Mouse (Mus musculus): Measurements from ENCODE around the gene 1600015I10Rik. TPM values are rescaled to one million over a fixed set of nuclear protein-coding genes. Genes with fewer than 3 reads are reported as not detected.
"Not testable (repeated sequence)": the region's sequence is repeated elsewhere in the genome, so short reads cannot be mapped to it uniquely, and the experiment has no call there.

The 1600015I10Rik gene
- total RNA-seq, 2 experiments from 2014 or later = not detected

GRCm38 (mm10) chr6:48966696-48967095 is 37.0 kb downstream of the 1600015I10Rik start:
- DNase-seq (ENCODE audit: low spot score in 2 of 2) = not testable (repeated sequence)

DNA sequence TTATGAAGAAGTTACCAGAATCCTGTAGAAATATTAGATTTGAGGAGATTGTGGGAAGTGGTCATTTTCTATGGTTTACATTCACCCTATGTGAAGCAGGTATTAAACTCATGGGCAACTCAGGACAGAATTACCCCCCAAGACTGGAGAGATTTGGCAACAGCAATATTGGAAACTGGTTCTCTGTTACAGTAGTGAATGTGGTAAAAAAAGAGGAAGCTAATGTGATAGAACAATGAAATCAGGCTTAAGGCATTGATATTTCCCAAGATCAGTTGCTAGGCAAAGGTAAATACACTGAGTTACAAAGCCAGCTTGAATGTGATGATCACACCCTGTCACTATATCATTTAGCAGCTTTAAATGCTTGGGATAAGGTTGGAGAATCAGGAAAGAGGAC is 38.2 kb downstream of the 1600015I10Rik start:
- no peak for DNase-seq (ENCODE audit: low spot score in 2 of 2)

DNA sequence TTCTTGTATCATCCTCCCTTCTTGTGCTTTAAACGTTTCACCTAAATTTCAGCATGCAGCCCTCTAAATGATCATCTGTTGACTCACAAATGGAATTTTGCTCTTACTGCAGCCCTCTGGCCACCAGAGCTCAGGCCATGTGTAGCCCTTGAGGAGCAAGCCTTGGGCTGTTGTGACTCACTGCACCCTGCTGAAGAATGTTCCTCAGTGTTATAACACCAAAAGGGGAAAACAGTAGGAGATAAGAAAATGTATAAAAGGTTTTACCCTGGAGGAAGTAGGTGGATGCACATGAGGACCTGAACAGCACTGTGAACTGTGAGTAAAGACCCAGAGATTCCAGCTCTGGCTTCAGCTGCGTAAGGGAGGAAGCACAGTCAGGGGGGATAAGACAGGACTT is 45.0 kb downstream of the 1600015I10Rik start, which contains the start of gene Doxl2:
Gene Doxl2, plus strand, starts transcription at position 301 of the 400 bp plus-strand sequence.
- no peak for DNase-seq (ENCODE audit: low spot score in 2 of 2)

DNA sequence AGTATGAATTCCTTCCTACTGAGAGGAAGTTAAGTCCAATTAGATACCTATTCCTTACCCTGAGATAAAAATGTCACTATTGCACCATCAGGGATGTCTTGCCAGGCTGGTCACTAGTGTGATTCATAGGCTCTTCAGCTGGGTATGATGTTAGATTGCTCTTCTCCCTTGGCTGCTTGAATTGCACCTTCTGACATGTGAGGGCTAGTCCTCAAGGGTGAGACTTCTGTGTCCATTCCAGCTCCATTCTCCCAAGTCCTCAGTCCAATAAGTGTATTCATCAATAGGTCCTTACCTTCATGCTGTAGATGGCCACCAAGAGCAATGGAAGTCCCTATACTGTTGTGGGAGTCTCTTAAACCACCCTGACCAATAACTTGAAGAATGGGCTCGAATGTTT is 49.9 kb downstream of the 1600015I10Rik start:
- no peak for DNase-seq (ENCODE audit: low spot score in 2 of 2)

DNA sequence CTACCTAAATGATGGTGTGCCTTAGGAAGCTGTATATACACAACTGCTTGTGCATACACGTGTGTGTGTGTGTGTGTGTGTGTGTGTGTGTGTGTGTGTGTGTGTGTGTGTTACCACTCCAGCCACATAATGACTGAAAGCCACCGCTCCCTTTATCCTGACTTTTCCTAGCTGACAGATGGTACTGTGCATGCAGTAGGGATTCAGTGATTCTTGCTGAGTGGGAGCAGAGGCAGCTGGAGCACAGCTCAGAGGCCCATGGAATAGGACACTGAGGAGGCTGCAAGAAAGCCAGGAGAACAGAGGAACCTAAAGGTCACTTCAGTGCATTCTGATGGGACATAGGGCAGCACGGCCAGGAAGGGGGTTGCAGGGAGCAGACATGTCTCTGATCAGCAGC is 52.6 kb downstream of the 1600015I10Rik start:
- peak; percentile 12 to 48 for DNase-seq (ENCODE audit: low spot score in 2 of 2)

Other genes starting within 250 kb of the 1600015I10Rik start
- gene Gimap4, start 245.3 kb upstream of the 1600015I10Rik start, total RNA-seq (2021) = not detected
- gene Gimap6, start 221.7 kb upstream of the 1600015I10Rik start, total RNA-seq (2021) = 1 to 10 TPM; 4.3 to 4.9 TPM
- gene Gm28053, start 211.3 kb upstream of the 1600015I10Rik start, total RNA-seq (2021) = 1 to 10 TPM in 1 of 2 experiments, not detected in 1; 1.9 TPM
- not detected for gene Gimap7, start 211.3 kb upstream of the 1600015I10Rik start, total RNA-seq (2021)
- gene Gimap1, start 190.8 kb upstream of the 1600015I10Rik start, total RNA-seq (2021) = 1 to 10 TPM; 1.4 to 1.9 TPM
- under 1 TPM; 0.62 to 0.99 TPM for gene Gimap5, start 183.7 kb upstream of the 1600015I10Rik start, total RNA-seq (2021)
- not detected for gene Gimap3, start 159.0 kb upstream of the 1600015I10Rik start, total RNA-seq (2021)
- gene Tmem176a, start 89.0 kb upstream of the 1600015I10Rik start, total RNA-seq (2021) = 10 to 100 TPM; 32.4 to 36.3 TPM
- gene Tmem176b, start 88.4 kb upstream of the 1600015I10Rik start, total RNA-seq (2021) = 10 to 100 TPM; 58.5 to 61.2 TPM
- not detected for gene Aoc1, start 57.0 kb upstream of the 1600015I10Rik start, total RNA-seq (2021)
- not detected for gene Doxl2, start 45.1 kb downstream of the 1600015I10Rik start, total RNA-seq (2021)
- gene Svs1, start 57.0 kb downstream of the 1600015I10Rik start, total RNA-seq (2021) = not detected
- gene Gpnmb, start 106.7 kb downstream of the 1600015I10Rik start, total RNA-seq (2021) = 1 to 10 TPM; 4.7 to 7.1 TPM
- gene Malsu1, start 143.9 kb downstream of the 1600015I10Rik start, total RNA-seq (2021) = 10 to 100 TPM; 18.8 to 25.0 TPM

Measured in layer of hippocampus, adult 18-20 months (tissue).